Mouse (Mus musculus) liver, adult 2 months (tissue): Measurements from ENCODE around the gene Emp3.

Source experiments
- CTCF ChIP-seq: fragments of 200-500 bp; IDR thresholded peaks from 2 replicates; pipeline ENCODE4 v1.5.1; 2011; ENCODE audit warnings: low read depth, low read length, control low read depth
- POLR2A ChIP-seq: fragments of 200-500 bp; IDR thresholded peaks from 2 replicates; pipeline ENCODE4 v1.6.1; 2011; ENCODE audit warnings: low read length, control low read depth; ENCODE audit not compliant: insufficient read depth; ENCODE audit errors: extremely low read depth

- TF ChIP-seq POLR2A: no peak
- no peak for TF ChIP-seq CTCF
Measured at GRCm38 (mm10) chr7:45895931-45896516, 25.2 kb downstream of the Emp3 start.
